Mouse (Mus musculus): ENCODE measurements around the gene Trim67. TPM values are rescaled to one million over a fixed set of nuclear protein-coding genes. Genes with fewer than 3 reads are reported as not detected.

Trim67 gene
- total RNA-seq, 2 experiments from 2014 or later: 0.06 to 0.10 TPM

DNA sequence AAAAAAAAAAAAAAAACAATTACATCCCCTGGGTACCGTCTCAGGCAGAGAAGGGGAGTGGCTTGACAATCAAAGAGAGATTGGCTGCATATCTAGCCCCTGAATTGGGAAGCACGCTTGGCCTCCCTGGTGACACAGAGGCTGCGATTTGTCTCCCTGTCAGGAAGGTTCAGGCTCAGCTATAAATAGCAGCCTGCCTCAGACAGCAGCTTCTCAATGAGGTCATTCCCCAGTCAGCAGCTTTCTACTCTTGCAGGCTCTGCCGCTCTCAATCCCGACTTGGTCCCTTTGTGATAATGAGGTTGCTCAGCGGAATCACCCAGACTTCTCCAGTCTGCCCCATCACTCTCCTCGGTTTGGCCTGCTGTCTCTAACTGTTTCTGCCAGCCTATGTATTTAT, 12.7 kb upstream of the Trim67 start:
- Histone ChIP-seq H3K27ac (peak overlapping the region; percentile 51; the same call in 1 of the 2 replicates), H3K4me3 (peak overlapping the region; percentile 37; the same call in 1 of the 2 replicates)
- intact Hi-C loops (cut with DNase I): no loop called here
- TF ChIP-seq CTCF (IDR thresholded peaks at IDR 0.05): no peak
- peak; percentile 54 for DNase-seq

DNA sequence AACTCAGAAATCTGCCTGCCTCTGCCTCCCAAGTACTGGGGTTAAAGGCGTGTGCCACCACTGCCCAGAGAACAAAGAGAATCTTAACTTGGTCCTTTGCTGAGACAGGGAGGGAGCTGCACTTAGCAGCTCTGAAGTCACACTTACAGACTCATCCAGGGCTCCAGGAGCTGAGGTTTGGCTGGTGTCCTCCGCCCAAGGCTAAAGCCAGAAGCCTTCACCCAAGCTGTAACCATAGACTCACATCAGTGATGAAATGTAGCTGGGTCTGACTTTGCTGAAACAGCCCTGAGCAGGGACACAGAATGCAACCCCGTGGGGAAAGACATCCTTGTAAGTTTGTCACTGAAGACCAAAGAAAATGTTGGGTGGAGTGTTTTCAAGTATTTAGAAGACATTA, 10.5 kb upstream of the Trim67 start:
- TF ChIP-seq CTCF (IDR thresholded peaks at IDR 0.05): no peak

DNA sequence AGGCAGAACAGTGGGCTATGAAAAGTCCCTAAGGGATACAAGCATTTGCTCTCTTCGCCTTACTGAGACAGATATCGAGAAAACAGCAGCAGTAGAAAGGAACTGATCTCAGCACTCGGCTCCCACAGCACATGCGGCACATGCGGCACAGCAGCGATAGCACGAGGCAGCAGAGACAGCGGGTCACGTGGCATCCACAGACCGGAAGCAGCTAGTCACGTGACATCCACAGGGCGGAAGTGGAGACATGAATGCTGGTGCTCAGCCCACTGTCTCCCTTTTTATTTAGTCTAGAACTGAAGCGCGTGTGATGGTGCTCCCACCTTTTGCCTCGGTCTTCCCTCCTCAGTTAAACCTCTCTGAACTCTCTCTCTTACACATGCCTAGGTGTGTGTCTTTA, 9.7 kb upstream of the Trim67 start:
- Histone ChIP-seq H3K27ac (no peak overlapping the region), H3K4me3 (no peak overlapping the region)
- intact Hi-C loops (cut with DNase I): no loop called here
- TF ChIP-seq CTCF (IDR thresholded peaks at IDR 0.05): no peak
- no peak for DNase-seq

More for the DNA sequence above, 10.5 kb upstream of the Trim67 start:
- intact Hi-C loops (cut with DNase I): no loop called here
- peak; percentile 55 for DNase-seq
- no peak overlapping the region for H3K27ac ChIP-seq
- H3K4me3 ChIP-seq: no peak overlapping the region

DNA sequence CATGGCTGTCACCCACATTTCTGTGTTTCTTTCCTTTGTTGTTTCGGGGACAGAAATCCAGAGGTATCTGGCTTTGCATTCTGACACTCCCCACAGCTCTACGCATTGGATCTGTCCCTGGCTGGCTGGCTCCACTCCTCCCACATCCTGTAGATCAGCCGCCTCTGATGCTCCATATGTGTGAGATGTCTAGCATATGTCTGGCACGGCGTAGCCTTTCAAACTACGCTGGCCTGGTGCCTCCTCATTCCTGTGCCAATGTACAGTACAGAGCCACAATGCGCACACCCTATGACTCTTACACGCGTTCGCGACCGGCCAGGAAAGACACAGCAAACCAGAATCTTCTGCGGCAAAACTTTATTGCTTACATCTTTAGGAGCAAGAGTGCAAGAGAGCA, 8.3 kb upstream of the Trim67 start:
- no peak overlapping the region for H3K27ac ChIP-seq
- no peak for TF ChIP-seq CTCF (IDR thresholded peaks at IDR 0.05)
- H3K4me3 ChIP-seq: no peak overlapping the region
- intact Hi-C loops (cut with DNase I): no loop called here
- no peak for DNase-seq

DNA sequence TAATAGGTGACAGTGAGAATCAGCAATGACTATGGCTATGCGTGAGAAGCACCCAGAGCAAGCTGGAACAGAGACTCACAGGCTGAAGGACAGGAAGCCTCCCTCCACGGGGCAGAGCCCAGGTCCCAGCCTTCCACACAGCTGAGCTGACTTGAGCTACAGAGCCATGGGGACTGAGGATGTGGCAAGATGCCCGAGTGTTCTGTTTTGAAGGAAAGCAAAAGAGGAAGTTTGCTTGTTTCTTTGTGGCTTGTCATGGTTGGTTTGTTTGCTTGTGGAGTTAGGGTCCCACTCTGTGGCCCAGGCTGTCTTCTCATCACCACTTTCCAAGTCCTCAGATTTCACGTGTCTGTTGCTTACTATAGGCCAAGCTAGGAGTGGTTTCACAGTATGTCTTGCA, 2.2 kb upstream of the Trim67 start:
- intact Hi-C loops (cut with DNase I): no loop called here
- TF ChIP-seq CTCF (IDR thresholded peaks at IDR 0.05): no peak

DNA sequence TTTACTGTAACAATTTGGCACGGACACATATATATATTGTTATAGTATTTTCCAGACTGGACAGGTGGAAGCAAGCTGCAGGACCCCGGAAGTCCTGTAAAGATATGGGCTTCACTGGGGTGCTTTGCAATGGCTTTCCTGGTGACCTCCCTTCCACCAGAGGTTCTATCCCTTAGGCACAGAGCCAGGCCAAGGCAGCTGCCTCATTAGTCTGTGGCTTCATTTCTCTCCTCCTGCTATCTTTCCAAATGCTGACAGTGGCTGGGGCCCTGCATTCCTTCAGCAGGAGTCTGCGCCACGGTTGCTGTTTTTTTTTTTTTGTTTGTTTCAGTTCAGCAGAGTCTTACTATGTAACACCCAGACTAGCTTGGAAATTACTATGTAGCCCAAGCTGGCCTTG, 1.1 kb upstream of the Trim67 start:
- DNase-seq: no peak
- intact Hi-C loops (cut with DNase I): no loop called here

More for the DNA sequence above, 2.2 kb upstream of the Trim67 start:
- H3K27ac ChIP-seq: no peak overlapping the region
- H3K4me3 ChIP-seq: no peak overlapping the region
- no peak for DNase-seq

DNA sequence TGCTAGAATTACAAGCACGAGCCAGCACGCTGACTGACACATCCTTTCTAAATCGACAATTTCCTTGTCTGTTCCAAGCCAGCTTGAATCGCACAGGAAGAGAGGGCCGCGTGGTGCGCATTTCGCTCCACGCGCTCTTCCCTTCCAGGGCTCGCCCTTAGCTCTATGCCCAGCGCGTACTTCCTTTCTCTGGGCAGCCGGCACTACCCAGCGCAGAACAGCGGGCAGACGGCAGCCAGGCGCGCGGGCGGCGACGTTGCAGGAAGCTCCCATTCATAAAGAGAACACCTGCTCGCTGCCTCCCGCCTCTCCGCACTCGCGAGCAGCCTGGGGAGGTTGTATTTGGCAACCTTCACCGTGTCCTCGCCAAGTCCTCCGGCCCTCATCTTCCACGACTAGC, 706 bp upstream of the Trim67 start:
- Histone ChIP-seq H3K4me3 (peak overlapping the region; percentile 62), H3K27ac (no peak overlapping the region)
- intact Hi-C loops (cut with DNase I): no loop called here
- DNase-seq: no peak
- TF ChIP-seq CTCF (IDR thresholded peaks at IDR 0.05): no peak

More for the DNA sequence above, 1.1 kb upstream of the Trim67 start:
- no peak overlapping the region for H3K27ac ChIP-seq
- TF ChIP-seq CTCF (IDR thresholded peaks at IDR 0.05): no peak
- no peak overlapping the region for H3K4me3 ChIP-seq

DNA sequence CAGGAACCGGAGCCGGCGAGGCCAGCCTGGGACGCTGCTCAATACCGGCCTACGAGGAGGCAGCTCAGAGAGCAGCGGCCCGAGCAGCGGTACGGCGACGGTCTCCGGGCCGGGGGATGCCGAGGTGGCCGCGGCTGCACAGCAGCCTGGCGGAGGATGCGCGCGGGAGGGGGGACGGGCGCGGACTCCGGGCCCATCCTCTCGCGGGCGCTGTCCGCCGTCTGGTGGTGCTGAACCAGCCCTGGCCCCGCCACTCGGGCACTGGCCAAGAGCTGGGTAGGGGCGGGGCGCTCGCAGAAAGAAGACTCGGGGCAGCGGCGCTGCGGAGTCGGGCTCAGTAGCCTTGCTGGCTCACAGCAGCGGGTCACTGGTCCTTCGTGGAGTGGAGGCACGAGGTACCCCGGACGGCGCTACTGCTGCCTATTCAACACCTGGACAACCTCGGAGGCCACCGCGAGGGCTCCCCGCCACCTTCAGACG, 320 bp downstream of the Trim67 start:
- TF ChIP-seq CTCF (IDR thresholded peaks at IDR 0.05): no peak
- Histone ChIP-seq H3K27ac (no peak overlapping the region), H3K4me3 (peak overlapping the region; percentile 62)
- intact Hi-C loops (cut with DNase I): no loop called here
- DNase-seq: peak; percentile 93

DNA sequence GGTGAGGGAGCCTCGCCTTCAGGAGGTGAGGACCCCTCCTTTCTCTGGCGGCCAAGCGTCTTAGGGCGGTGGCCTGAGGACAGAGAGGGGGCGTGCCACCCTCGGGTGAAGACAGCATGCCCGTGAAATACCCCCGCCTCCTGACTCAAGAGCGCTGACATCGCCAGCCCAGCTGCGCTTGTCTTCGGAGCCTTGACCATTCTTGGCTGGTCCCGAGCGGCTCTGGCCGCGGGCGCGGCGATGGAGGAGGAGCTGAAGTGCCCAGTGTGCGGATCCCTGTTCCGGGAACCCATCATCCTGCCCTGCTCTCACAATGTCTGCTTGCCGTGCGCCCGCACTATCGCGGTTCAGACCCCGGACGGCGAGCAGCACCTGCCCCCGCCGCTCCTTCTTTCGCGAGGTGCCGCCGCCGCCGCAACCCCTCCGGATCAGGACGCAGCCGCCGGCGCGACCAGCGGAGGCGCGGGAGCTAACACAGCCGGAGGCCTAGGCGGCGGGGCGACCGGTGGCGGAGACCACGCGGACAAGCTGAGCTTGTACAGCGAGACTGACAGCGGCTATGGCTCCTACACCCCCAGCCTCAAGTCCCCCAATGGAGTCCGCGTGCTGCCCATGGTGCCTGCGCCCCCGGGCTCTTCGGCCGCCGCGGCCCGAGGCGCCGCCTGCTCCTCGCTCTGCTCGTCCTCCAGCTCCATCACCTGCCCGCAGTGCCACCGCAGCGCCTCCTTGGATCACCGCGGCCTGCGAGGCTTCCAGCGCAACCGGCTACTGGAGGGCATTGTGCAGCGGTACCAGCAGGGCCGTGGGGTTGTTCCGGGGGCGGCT, 981 bp downstream of the Trim67 start:
- peak overlapping the region; percentile 62 for H3K4me3 ChIP-seq
- DNase-seq: no peak
- TF ChIP-seq CTCF (IDR thresholded peaks at IDR 0.05): no peak
- H3K27ac ChIP-seq: no peak overlapping the region
- intact Hi-C loops (cut with DNase I): no loop called here

DNA sequence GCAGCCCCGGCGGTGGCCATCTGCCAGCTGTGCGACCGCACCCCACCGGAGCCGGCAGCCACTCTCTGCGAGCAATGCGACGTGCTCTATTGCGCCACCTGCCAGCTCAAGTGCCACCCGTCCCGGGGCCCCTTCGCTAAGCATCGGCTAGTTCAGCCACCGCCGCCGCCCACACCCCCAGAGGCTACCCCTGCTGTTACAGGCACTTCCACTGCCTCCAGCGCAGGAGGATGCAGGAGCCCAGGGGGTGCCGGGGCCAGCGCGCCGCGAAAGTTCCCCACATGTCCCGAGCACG, 1.5 kb downstream of the Trim67 start:
- H3K4me3 ChIP-seq: peak overlapping the region; percentile 34
- TF ChIP-seq CTCF (IDR thresholded peaks at IDR 0.05): peak; percentile 25; the same call in 1 of the 2 replicates
- peak; percentile 42 for DNase-seq
- H3K27ac ChIP-seq: no peak overlapping the region
- intact Hi-C loops (cut with DNase I): no loop called here

DNA sequence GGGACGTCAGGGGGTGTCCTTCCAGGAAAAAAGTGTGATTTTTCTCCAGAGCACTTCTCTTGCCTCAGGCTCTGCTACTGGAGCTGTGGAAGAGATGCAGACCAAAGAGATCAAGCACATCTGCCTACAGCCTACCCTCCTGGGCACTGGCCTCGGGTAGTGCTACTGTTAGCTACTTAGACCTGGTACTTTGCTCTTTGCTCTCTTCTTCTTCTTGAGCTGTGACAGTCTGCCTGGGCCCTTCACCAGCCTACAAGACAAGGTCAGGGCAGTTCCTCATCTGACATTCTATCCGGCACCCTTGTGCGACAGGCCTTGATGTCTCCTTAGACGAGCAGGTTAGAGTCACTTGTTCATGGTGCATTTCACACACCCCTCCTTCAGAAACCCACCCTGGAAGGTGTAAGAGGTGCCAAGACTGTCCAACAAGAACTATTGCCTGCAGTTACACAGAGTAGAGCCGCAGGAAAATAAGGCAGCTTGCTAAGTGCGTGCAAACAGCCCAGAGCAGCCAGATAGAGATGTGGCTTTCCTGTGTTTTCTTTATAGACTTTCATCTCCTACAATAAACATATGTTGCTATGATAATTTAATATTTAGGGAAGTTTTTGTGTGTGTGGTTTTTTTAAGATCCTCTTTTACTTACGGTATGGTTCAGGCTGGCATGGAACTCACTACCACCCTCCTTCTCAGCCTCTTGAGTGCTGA, 3.0 kb downstream of the Trim67 start:
- intact Hi-C loops (cut with DNase I): no loop called here
- H3K4me3 ChIP-seq: no peak overlapping the region
- DNase-seq: no peak
- no peak overlapping the region for H3K27ac ChIP-seq
- TF ChIP-seq CTCF (IDR thresholded peaks at IDR 0.05): no peak

DNA sequence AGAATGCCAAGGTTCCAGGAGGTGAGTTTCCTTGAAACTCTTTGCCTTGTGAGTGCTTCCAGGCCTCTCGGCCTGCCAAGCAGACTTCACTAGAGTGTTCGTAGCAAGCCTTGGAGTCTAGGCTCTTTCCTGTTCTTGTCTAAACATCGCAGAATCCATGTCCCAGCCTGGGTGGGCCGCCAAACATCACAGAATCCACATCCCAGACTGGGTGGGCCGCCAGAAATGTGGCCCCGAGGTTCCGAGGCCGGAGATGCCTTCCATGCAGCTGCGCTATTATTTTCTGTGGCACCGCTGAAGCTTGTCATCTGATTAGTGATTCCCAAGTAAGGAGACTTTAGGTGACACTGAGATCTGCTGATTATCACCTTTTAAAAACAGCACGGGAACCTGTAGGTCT, 7.7 kb downstream of the Trim67 start:
- Histone ChIP-seq H3K4me3 (no peak overlapping the region), H3K27ac (no peak overlapping the region)
- intact Hi-C loops (cut with DNase I): no loop called here
- no peak for DNase-seq
- TF ChIP-seq CTCF (IDR thresholded peaks at IDR 0.05): no peak

Data from gastrocnemius, adult 2 months (tissue).